Mouse (Mus musculus): ENCODE data around the gene Efna2. TPM values are rescaled to one million over a fixed set of nuclear protein-coding genes. Genes with fewer than 3 reads are reported as not detected.

Efna2 gene
- polyA plus RNA-seq, 1 experiment = 8.5 TPM

GRCm38 (mm10) chr10:80147719-80148601 lies 31.3 kb upstream of the Efna2 start, which contains the start of gene Midn:
Gene Midn (plus strand): TSS chr10:80148272.
- peak; percentile 77 for TF ChIP-seq POLR2A (IDR thresholded peaks at IDR 0.05; ENCODE audit: extremely low read depth, insufficient read depth, low read length)
- peak; percentile 25; the same call in 1 of the 2 replicates for TF ChIP-seq CTCF (IDR thresholded peaks at IDR 0.05; ENCODE audit: extremely low read depth, insufficient read depth, low read length)
- Histone ChIP-seq H3K4me1 (ENCODE audit: control insufficient read depth, insufficient read depth, low read length) (peaks cover 3% of the 10 kb centered on the region; the same call in 1 of the 2 replicates), H3K27ac (ENCODE audit: insufficient read depth, low read length) (peak within 1 kb of the TSS; percentile 93), H3K4me3 (ENCODE audit: insufficient read depth, low read length) (peak within 1 kb of the TSS; percentile 86)

- peak overlapping the region; percentile 93 for H3K27ac ChIP-seq (ENCODE audit: insufficient read depth, low read length)
Observed at GRCm38 (mm10) chr10:80148610-80149290, 30.5 kb upstream of the Efna2 start.

GRCm38 (mm10) chr10:80149291-80150225 lies 29.7 kb upstream of the Efna2 start:
- TF ChIP-seq CTCF (IDR thresholded peaks at IDR 0.05; ENCODE audit: extremely low read depth, insufficient read depth, low read length) (no peak), POLR2A (IDR thresholded peaks at IDR 0.05; ENCODE audit: extremely low read depth, insufficient read depth, low read length) (peak; percentile 89)
- peak overlapping the region; percentile 86 for H3K4me3 ChIP-seq (ENCODE audit: insufficient read depth, low read length)
- no peaks in the 10 kb centered on the region; the same call in 1 of the 2 replicates for H3K4me1 ChIP-seq (ENCODE audit: control insufficient read depth, insufficient read depth, low read length)

More at GRCm38 (mm10) chr10:80148610-80149290, 30.5 kb upstream of the Efna2 start:
- H3K4me1 ChIP-seq (ENCODE audit: control insufficient read depth, insufficient read depth, low read length) = peaks cover 2% of the 10 kb centered on the region; the same call in 1 of the 2 replicates
- TF ChIP-seq CTCF (IDR thresholded peaks at IDR 0.05; ENCODE audit: extremely low read depth, insufficient read depth, low read length) (peak; percentile 32; the same call in 1 of the 2 replicates), POLR2A (IDR thresholded peaks at IDR 0.05; ENCODE audit: extremely low read depth, insufficient read depth, low read length) (no peak)
- H3K4me3 ChIP-seq (ENCODE audit: insufficient read depth, low read length) = peak overlapping the region; percentile 86

GRCm38 (mm10) chr10:80150226-80151210 lies 28.8 kb upstream of the Efna2 start:
- H3K4me3 ChIP-seq (ENCODE audit: insufficient read depth, low read length) = peak overlapping the region; percentile 86
- H3K27ac ChIP-seq (ENCODE audit: insufficient read depth, low read length) = peak overlapping the region; percentile 97
- TF ChIP-seq POLR2A (IDR thresholded peaks at IDR 0.05; ENCODE audit: extremely low read depth, insufficient read depth, low read length) = no peak
- no peak for TF ChIP-seq CTCF (IDR thresholded peaks at IDR 0.05; ENCODE audit: extremely low read depth, insufficient read depth, low read length)
- no peaks in the 10 kb centered on the region; the same call in 1 of the 2 replicates for H3K4me1 ChIP-seq (ENCODE audit: control insufficient read depth, insufficient read depth, low read length)

More at GRCm38 (mm10) chr10:80149291-80150225, 29.7 kb upstream of the Efna2 start:
- peak overlapping the region; percentile 93 for H3K27ac ChIP-seq (ENCODE audit: insufficient read depth, low read length)

- no peaks in the 10 kb centered on the region; the same call in 1 of the 2 replicates for H3K4me1 ChIP-seq (ENCODE audit: control insufficient read depth, insufficient read depth, low read length)
- peak overlapping the region; percentile 86 for H3K4me3 ChIP-seq (ENCODE audit: insufficient read depth, low read length)
- TF ChIP-seq POLR2A (IDR thresholded peaks at IDR 0.05; ENCODE audit: extremely low read depth, insufficient read depth, low read length) (peak; percentile 40; the same call in 1 of the 2 replicates), CTCF (IDR thresholded peaks at IDR 0.05; ENCODE audit: extremely low read depth, insufficient read depth, low read length) (no peak)
- H3K27ac ChIP-seq (ENCODE audit: insufficient read depth, low read length) = peak overlapping the region; percentile 97
Observed at GRCm38 (mm10) chr10:80151211-80152034, 27.9 kb upstream of the Efna2 start.

- Histone ChIP-seq H3K27ac (ENCODE audit: insufficient read depth, low read length) (peak overlapping the region; percentile 97), H3K4me3 (ENCODE audit: insufficient read depth, low read length) (peak overlapping the region; percentile 86), H3K4me1 (ENCODE audit: control insufficient read depth, insufficient read depth, low read length) (no peaks in the 10 kb centered on the region; the same call in 1 of the 2 replicates)
- TF ChIP-seq POLR2A (IDR thresholded peaks at IDR 0.05; ENCODE audit: extremely low read depth, insufficient read depth, low read length) (no peak), CTCF (IDR thresholded peaks at IDR 0.05; ENCODE audit: extremely low read depth, insufficient read depth, low read length) (no peak)
Observed at GRCm38 (mm10) chr10:80152071-80152872, 27.0 kb upstream of the Efna2 start.
